Mouse (Mus musculus): Measurements from ENCODE around the gene Hoxc9.

The Hoxc9 gene

DNA sequence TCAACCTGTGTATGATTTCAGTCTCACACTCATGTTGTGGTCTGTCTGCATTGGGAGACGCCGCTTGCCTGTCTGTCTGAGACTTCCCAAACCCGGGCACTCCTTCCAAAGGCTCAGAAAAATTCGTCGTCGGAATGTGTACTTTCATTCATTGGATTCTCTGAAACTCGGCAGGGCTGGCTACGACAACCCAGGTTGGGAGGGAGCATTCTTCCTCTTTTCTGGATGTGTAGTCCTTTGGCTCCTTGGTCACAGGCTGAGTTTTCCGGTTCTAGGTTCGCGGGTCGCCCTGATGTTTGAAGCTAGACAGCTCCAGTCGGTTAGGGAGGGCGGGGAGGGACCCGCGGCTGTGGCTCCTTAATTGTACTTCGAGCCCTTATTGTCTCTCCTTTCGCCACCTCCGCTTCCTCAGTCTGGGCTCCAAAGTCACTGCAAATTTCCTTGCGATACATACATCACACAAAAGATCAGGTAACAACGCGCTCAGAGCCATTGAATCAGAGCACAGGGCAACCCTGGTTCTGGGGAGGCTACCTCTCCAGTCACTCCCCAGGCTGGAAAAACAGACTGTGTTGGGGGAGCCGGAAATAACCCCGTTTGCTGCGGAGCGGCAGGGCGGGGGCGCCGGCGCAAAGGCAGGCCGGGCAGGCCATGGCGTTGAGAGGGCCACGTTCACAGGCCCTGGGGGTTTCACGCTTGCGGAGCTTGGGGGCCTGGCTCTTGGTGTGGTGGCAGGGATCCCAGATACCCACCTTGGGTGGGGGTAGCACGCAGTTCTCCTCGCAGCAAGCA is 588 bp downstream of the Hoxc9 start:
- DNase-seq (ENCODE audit: low read depth, low spot score) = no peak

DNA sequence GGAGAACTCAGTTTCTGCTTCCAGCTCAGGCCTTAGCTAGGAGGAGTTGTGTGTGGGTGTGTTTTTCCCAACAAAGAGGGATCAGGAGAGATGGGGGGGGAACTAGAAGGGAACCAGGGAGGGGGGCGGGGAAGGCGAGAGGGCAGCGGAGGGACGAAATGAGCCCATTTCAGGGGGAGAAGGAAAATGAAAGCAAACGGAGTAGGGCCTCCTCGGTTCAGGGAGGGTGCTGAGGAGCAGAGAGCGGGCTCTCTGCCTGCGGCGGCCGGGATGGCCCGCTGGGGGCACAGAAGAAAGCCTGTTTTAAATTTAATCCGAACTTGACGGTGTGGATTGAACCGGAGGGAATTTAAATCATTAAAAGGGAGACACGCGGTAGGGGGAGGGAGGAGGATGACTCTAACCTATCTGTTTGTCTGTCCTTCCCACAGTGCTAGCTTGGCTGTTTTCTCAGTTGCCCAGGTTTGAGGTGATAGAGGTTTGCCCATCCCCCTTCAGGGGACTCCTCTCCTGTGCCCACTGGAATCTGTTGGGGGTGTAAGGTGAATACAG is 1.3 kb downstream of the Hoxc9 start:
- DNase-seq (ENCODE audit: low read depth, low spot score) = no peak

DNA sequence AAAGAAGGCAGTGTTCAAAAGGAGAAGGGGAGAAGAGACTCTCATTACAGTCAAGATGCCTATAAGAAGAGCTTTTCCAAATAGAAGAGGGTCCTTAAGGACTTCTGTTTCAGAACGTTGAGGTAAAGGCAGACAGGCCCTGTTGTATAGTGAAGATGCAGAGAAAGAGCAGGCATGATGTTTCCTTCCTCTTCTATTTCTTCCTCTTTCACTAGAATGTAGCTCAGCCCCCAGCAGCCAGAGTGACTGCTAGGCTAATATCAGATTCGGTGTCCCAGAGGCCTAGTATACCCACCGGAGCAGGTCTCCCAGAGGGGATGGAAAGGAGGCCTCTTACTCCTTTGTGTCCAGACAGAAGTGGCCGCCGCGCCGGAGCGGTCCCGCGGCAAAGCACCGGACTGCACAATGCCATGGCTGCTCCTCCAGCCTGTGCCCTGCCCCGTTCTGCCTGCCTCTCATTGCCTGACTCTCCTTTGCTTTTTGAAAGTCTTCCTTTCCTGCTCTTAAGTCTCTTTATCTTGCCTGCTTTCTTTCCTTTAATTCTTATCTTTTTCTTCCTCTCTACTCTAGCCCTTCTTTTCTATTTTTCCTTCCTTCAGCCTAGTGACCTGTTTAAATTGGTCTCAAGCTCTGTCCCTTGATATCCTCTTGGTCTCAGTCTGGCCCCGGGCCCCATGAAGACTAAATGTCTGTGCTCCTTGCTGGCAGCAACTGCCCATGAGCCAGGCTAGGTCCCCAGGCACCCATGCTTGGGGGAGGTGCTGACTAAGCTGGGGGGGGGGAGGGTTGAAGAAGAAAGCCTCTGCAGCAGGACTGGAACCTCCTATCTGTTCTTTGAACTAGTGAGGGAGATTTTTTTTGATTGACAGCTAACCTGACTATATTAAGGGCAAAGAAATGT is 2.6 kb downstream of the Hoxc9 start:
- no peak for DNase-seq (ENCODE audit: low read depth, low spot score)

GRCm38 (mm10) chr15:102979936-102980335 is 3.7 kb downstream of the Hoxc9 start:
- no peak for DNase-seq (ENCODE audit: low read depth, low spot score)

GRCm38 (mm10) chr15:102980352-102980751 is 4.1 kb downstream of the Hoxc9 start:
- DNase-seq (ENCODE audit: low read depth, low spot score) = no peak

GRCm38 (mm10) chr15:102980912-102981311 is 4.7 kb downstream of the Hoxc9 start:
- no peak for DNase-seq (ENCODE audit: low read depth, low spot score)

GRCm38 (mm10) chr15:102981379-102982288 is 5.4 kb downstream of the Hoxc9 start:
- peak; percentile 36 for DNase-seq (ENCODE audit: low read depth, low spot score)

DNA sequence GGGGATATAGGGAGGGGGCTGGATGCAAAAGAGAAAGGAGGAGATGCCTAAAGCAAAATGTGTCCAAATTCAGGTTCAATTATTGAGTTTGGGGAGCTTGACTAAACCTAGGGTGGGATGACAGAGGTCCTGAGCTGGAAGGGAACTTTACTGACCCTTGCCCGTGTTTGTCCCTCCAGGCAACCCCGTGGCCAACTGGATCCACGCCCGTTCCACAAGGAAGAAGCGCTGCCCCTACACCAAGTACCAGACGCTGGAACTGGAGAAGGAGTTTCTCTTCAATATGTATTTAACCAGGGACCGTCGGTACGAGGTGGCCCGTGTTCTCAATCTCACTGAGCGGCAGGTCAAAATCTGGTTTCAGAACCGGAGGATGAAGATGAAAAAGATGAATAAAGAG is 7.5 kb downstream of the Hoxc9 start:
- DNase-seq (ENCODE audit: low read depth, low spot score) = no peak

DNA sequence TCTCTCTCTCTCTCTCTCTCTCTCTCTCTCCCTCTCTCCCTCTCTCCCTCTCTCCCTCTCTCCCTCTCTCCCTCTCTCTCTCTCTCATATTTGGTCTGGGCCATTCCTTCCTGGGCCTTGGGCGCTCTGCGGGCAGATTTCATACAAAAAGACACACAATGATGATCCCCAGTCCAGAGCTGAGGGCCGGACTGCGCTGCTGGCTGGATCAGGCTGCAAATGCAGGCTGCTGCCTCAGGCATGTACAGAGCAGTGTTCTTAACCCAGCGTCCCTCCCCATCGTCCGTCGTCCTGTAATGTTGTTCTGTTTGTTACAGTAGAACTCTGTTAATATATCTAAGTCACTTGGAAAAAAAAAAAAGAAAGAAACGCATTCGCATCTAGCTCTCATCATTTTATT is 8.3 kb downstream of the Hoxc9 start:
- no peak for DNase-seq (ENCODE audit: low read depth, low spot score)

GRCm38 (mm10) chr15:102984925-102985324 is 8.7 kb downstream of the Hoxc9 start:
- no peak for DNase-seq (ENCODE audit: low read depth, low spot score)

- peak; percentile 97 for DNase-seq (ENCODE audit: low read depth, low spot score)
Observed at GRCm38 (mm10) chr15:102987124-102987833, 11.0 kb downstream of the Hoxc9 start.

DNA sequence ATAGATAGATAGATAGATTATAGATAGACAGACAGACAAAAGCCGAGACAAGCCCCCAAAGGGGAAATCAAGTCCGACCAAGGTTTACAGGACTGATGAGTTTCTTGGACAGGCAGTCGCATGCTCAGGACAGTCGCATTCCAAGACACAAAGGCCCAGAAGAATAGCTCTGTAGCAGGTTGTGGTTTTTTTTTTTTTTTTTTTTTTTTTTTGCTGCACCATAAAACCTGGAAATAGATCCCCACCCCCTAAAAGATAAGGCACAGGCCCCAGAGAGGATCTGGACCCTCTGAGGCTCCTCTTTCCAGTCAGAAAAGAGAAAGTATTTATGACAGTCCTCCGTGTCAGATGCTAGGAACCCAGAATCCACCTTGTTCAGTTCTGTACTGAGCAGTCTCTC is 11.8 kb downstream of the Hoxc9 start:
- DNase-seq (ENCODE audit: low read depth, low spot score) = no peak

- DNase-seq (ENCODE audit: low read depth, low spot score) = no peak
Observed at GRCm38 (mm10) chr15:102990461-102991397, 14.5 kb downstream of the Hoxc9 start, which contains the start of gene Hoxc8. Gene Hoxc8, plus strand, starts transcription at chr15:102990607.

DNA sequence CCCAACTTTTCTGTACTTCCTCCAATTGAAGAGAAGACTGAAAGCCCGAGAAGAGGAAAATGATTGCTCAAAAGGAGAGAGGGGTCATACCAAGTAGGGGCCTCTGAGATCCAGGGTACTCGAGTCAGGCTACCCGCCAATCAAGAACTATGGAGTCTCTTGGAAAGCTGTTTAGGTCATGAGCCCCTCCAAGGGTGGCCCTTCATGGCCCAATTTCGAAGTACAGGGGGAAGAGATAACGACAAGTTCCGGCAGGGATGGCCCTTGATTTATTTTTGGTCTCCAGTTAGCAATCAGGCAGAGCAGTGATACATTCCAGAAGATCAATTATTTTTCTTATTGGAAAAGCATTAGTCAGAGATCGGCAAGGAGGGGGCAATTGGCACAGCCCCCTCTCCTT is 15.5 kb downstream of the Hoxc9 start:
- DNase-seq (ENCODE audit: low read depth, low spot score) = no peak

- no peak for DNase-seq (ENCODE audit: low read depth, low spot score)
Observed at GRCm38 (mm10) chr15:102992206-102992605, 16.0 kb downstream of the Hoxc9 start.

GRCm38 (mm10) chr15:102992863-102993262 is 16.6 kb downstream of the Hoxc9 start:
- no peak for DNase-seq (ENCODE audit: low read depth, low spot score)

- DNase-seq (ENCODE audit: low read depth, low spot score) = no peak
Observed at GRCm38 (mm10) chr15:102996548-102996947, 20.3 kb downstream of the Hoxc9 start.

DNA sequence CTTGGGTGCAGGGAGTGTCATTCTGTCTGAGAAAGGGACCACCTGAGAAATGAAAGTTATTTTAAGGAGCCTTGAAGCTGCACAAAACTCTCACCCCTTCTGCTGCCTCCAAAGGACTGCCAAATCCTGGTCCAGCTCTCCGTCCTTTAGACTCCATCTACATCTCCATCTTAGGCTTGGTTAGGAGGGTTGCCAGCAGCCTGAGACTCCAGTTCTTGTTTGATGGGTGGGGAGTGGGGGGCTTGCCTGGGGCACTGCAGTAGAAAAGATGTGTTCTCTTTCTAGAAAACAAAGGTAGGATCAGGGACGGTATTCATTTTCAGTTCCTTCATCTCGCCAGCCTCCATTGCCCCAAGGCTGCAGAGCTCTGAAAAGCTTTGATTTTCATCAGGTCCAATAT is 21.2 kb downstream of the Hoxc9 start:
- no peak for DNase-seq (ENCODE audit: low read depth, low spot score)

GRCm38 (mm10) chr15:102997939-102998355 is 21.7 kb downstream of the Hoxc9 start, which contains the start of gene Hoxc6:
Gene Hoxc6, plus strand, starts transcription at chr15:102998257.
- no peak for DNase-seq (ENCODE audit: low read depth, low spot score)

All from 3T3-L1 (cell line).